Comparison of ENCODE assay signal across 24 mouse cellular contexts in genomic region chr16:33723241-33723640, GRCm38 (mm10). TPM values are rescaled to one million over a fixed set of nuclear protein-coding genes. Genes with fewer than 3 reads are reported as not detected.
DNase-seq lines count a peak whose midpoint lies in the region; ATAC-seq and TF ChIP-seq lines count a peak whose summit lies in the region.
"Had no signal": no experiment of that assay in that cellular context is flagged by ENCODE, and none has a peak within 500 bp of the region (broad histone marks: within the 10 kb centered on the region; RNA-seq: fewer than 3 reads in every experiment).

No protein-coding gene starts in this region.

- no peak for ATAC-seq in kidney, postnatal 0 days (replicated peaks; ENCODE audit: low FRiP score, low read depth)
- no peak for ATAC-seq in midbrain, postnatal 0 days (ENCODE audit: low FRiP score)
- ATAC-seq in midbrain, embryonic 14.5 days (ENCODE audit: low FRiP score, low TSS enrichment) = no peak
- ATAC-seq: activated CD4-positive, CD25-positive, alpha-beta regulatory T cell, adult 4 months; forebrain, embryonic 14.5 days had no signal

- H3K9ac ChIP-seq in kidney, postnatal 0 days (ENCODE audit: low read depth, low read length) = no peak overlapping the region
- H3K9ac ChIP-seq in midbrain, postnatal 0 days (replicated peaks; ENCODE audit: low read length, poor library complexity, severe bottlenecking) = no peak overlapping the region
- no peak overlapping the region for H3K9ac ChIP-seq in midbrain, embryonic 14.5 days (replicated peaks; ENCODE audit: low read length)
- H3K9ac ChIP-seq: heart, embryonic 13.5 days; midbrain, embryonic 12.5 days had no signal

- TF ChIP-seq CTCF in kidney, postnatal 0 days (IDR thresholded peaks at IDR 0.05; ENCODE audit: low read depth) = peak; percentile 23; the same call in 1 of the 2 replicates
- TF ChIP-seq CTCF in midbrain, postnatal 0 days (IDR thresholded peaks at IDR 0.05) = peak; percentile 34

- H3K4me2 ChIP-seq in kidney, postnatal 0 days (ENCODE audit: low read length) = no peak overlapping the region
- no peak overlapping the region for H3K4me2 ChIP-seq in midbrain, postnatal 0 days (ENCODE audit: low read depth, low read length, poor library complexity, severe bottlenecking)
- no peak overlapping the region for H3K4me2 ChIP-seq in midbrain, embryonic 14.5 days (ENCODE audit: low read length)
- H3K4me2 ChIP-seq: heart, embryonic 13.5 days; midbrain, embryonic 12.5 days had no signal

- DNase-seq in kidney, postnatal 0 days (ENCODE audit: low spot score) = no peak
- no peak for DNase-seq in kidney, adult 11 months
- DNase-seq in midbrain, postnatal 0 days (ENCODE audit: low spot score) = no peak
- DNase-seq in midbrain, embryonic 14.5 days = no peak
- peak; percentile 52 for DNase-seq in R1 (ENCODE audit: low read depth, low spot score)
- no peak for DNase-seq in embryo, embryonic 9.5 days (ENCODE audit: extremely low spot score)
- no peak for DNase-seq in right cerebral cortex, postnatal 25 days
- DNase-seq: adrenal gland, adult 8-10 months; cerebellum, adult 2 months; cerebellum, postnatal 36 days; embryo, embryonic 11 days; gastrocnemius, postnatal 10 days; heart, adult 11 months; heart, postnatal 14 days; kidney, adult 8-10 months; kidney, postnatal 14 days; layer of hippocampus, postnatal 36 days; lung, postnatal 10 days; spleen, adult 18-20 months; thymus, postnatal 14 days had no signal

- no peak overlapping the region for H3K4me3 ChIP-seq in kidney, postnatal 0 days (replicated peaks; ENCODE audit: low read depth, low read length)
- H3K4me3 ChIP-seq in midbrain, postnatal 0 days (ENCODE audit: low read depth, low read length) = no peak overlapping the region
- no peak overlapping the region for H3K4me3 ChIP-seq in midbrain, embryonic 14.5 days (replicated peaks; ENCODE audit: low read depth, low read length)
- H3K4me3 ChIP-seq: heart, embryonic 13.5 days; midbrain, embryonic 12.5 days had no signal

- H3K36me3 ChIP-seq in kidney, postnatal 0 days (ENCODE audit: insufficient read depth, low read length) = peaks cover 3% of the 10 kb centered on the region; the same call in 1 of the 2 replicates
- no peaks in the 10 kb centered on the region; the same call in 1 of the 2 replicates for H3K36me3 ChIP-seq in midbrain, postnatal 0 days (ENCODE audit: insufficient read depth, low read length)
- H3K36me3 ChIP-seq in midbrain, embryonic 14.5 days (ENCODE audit: control insufficient read depth, insufficient read depth, low read length) = peaks cover 10% of the 10 kb centered on the region; the same call in 1 of the 2 replicates

- WGBS in kidney, postnatal 0 days = over 99% methylated on average over 2 of the region's 2 CpGs
- WGBS in midbrain, postnatal 0 days = 98% methylated on average over 2 of the region's 2 CpGs
- WGBS in midbrain, embryonic 14.5 days = 97% methylated on average over 2 of the region's 2 CpGs

- H3K4me1 ChIP-seq in kidney, postnatal 0 days (replicated peaks; ENCODE audit: insufficient read depth, low read length) = no peaks in the 10 kb centered on the region
- no peaks in the 10 kb centered on the region for H3K4me1 ChIP-seq in midbrain, postnatal 0 days (ENCODE audit: insufficient read depth, low read length)
- H3K4me1 ChIP-seq in midbrain, embryonic 14.5 days (ENCODE audit: control insufficient read depth, insufficient read depth, low read length) = no peaks in the 10 kb centered on the region
- H3K4me1 ChIP-seq: heart, embryonic 13.5 days had no signal

- H3K27me3 ChIP-seq in kidney, postnatal 0 days (ENCODE audit: insufficient read depth, low read length) = no peaks in the 10 kb centered on the region
- no peaks in the 10 kb centered on the region for H3K27me3 ChIP-seq in midbrain, postnatal 0 days (ENCODE audit: insufficient read depth, low read length)
- H3K27me3 ChIP-seq in midbrain, embryonic 14.5 days (ENCODE audit: control insufficient read depth, insufficient read depth, low read length) = no peaks in the 10 kb centered on the region
- H3K27me3 ChIP-seq: heart, embryonic 13.5 days; midbrain, embryonic 12.5 days had no signal

- H3K9me3 ChIP-seq in kidney, postnatal 0 days (replicated peaks; ENCODE audit: low read length) = no peaks in the 10 kb centered on the region
- no peaks in the 10 kb centered on the region for H3K9me3 ChIP-seq in midbrain, postnatal 0 days (ENCODE audit: low read length)
- no peaks in the 10 kb centered on the region for H3K9me3 ChIP-seq in midbrain, embryonic 14.5 days (ENCODE audit: control insufficient read depth, low read length)

- no peak overlapping the region for H3K27ac ChIP-seq in kidney, postnatal 0 days
- H3K27ac ChIP-seq in midbrain, postnatal 0 days (ENCODE audit: low read depth, low read length) = no peak overlapping the region
- H3K27ac ChIP-seq in midbrain, embryonic 14.5 days (replicated peaks; ENCODE audit: low read depth, low read length) = no peak overlapping the region
- H3K27ac ChIP-seq: heart, embryonic 13.5 days; midbrain, embryonic 12.5 days had no signal

RNA-seq across cellular contexts. Expression of gene Heg1, which starts 39.1 kb away (rescaled TPM):
- 17.2 and 17.6 TPM in 2 replicates for polyA plus RNA-seq in kidney, postnatal 0 days (2015; fragmentation: Nextera tagmentation; extraction: Ambion mirVana)
- 19.5 and 22.4 TPM in 2 replicates for total RNA-seq in midbrain, postnatal 0 days (2014; rRNA removed)
- polyA plus RNA-seq in midbrain, postnatal 0 days (2015; fragmentation: Nextera tagmentation; extraction: Ambion mirVana) = 6.2 and 7.2 TPM in 2 replicates
- polyA plus RNA-seq in midbrain, embryonic 14.5 days (2014; fragmentation: Nextera tagmentation; extraction: Ambion mirVana) = 8.9 and 15.9 TPM in 2 replicates
